Mouse (Mus musculus) kidney, embryonic 15.5 days (tissue): ENCODE data around the gene Olfr1022. TPM values are rescaled to one million over a fixed set of nuclear protein-coding genes. Genes with fewer than 3 reads are reported as not detected.

Experiments used
- ATAC-seq: fragments of 200-750 bp; cut with Nextera tagmentation; replicated peaks from 2 replicates; pipeline ENCODE4 v1.8.0; 2017; ENCODE audit warnings: moderate TSS enrichment; ENCODE audit not compliant: low FRiP score
- H3K27ac ChIP-seq: fragments of 300-500 bp; sonication (generic); 2 replicates; pipeline ENCODE4 v1.5.1; 2015; ENCODE audit warnings: mild to moderate bottlenecking, inconsistent platforms
- H3K27me3 ChIP-seq: fragments of 300-500 bp; sonication (generic); 2 replicates; pipeline ENCODE4 v1.6.1; 2015; ENCODE audit warnings: inconsistent platforms
- H3K36me3 ChIP-seq: fragments of 300-500 bp; sonication (generic); 2 replicates; pipeline ENCODE4 v1.6.1; 2015; ENCODE audit warnings: inconsistent platforms
- H3K4me1 ChIP-seq: fragments of 300-500 bp; sonication (generic); 2 replicates; pipeline ENCODE4 v1.6.1; 2015; ENCODE audit warnings: inconsistent platforms
- H3K4me2 ChIP-seq: fragments of 300-500 bp; sonication (generic); 2 replicates; pipeline ENCODE4 v1.6.1; 2015; ENCODE audit warnings: moderate library complexity, mild to moderate bottlenecking, inconsistent platforms
- H3K4me3 ChIP-seq: fragments of 300-500 bp; sonication (generic); replicated peaks from 2 replicates; pipeline ENCODE4 v1.5.1; 2015; ENCODE audit warnings: mild to moderate bottlenecking, inconsistent platforms
- H3K9ac ChIP-seq: fragments of 300-500 bp; sonication (generic); 2 replicates; pipeline ENCODE4 v1.6.1; 2015; ENCODE audit warnings: mild to moderate bottlenecking, inconsistent platforms
- H3K9me3 ChIP-seq: fragments of 300-500 bp; sonication (generic); replicated peaks from 2 replicates; pipeline ENCODE4 v1.6.1; 2016; ENCODE audit warnings: inconsistent platforms
- WGBS: fragments of 180-500 bp; shearing (Covaris S2); methylation state at CpG from one replicate; pipeline ENCODE4 v1.1.7; 2015; ENCODE audit warnings: mixed read lengths; 5-methylcytosine and 5-hydroxymethylcytosine counted together
- polyA plus RNA-seq: library from polyadenylated mRNA; unstranded; fragments of >200 nt; fragmentation: Nextera tagmentation; extraction: Ambion mirVana; gene quantifications from 2 replicates; pipeline ENCODE4 v1.2.1, GENCODE M21; 2015

Gene Olfr1022
- polyA plus RNA-seq: not detected in 2 replicates

- Histone ChIP-seq H3K4me2 (no peak within 1 kb of the TSS), H3K36me3 (no peaks in the 10 kb centered on the region), H3K27me3 (no peaks in the 10 kb centered on the region), H3K9ac (no peak within 1 kb of the TSS), H3K4me1 (no peaks in the 10 kb centered on the region), H3K27ac (no peak within 1 kb of the TSS), H3K4me3 (no peak within 1 kb of the TSS), H3K9me3 (no peaks in the 10 kb centered on the region)
- WGBS: 63% methylated on average over 2 of the region's 2 CpGs
- no peak for ATAC-seq
Measured at GRCm38 (mm10) chr2:85868294-85868693, at the start of gene Olfr1022. TSS of gene Olfr1022 (plus strand) at chr2:85868594.

- H3K9me3 ChIP-seq: no peaks in the 10 kb centered on the region
- H3K27me3 ChIP-seq: no peaks in the 10 kb centered on the region
Measured at GRCm38 (mm10) chr2:85845383-85845782, 23.0 kb upstream of the Olfr1022 start, which contains the start of gene Olfr1019. TSS of gene Olfr1019 (minus strand) at chr2:85845483.

GRCm38 (mm10) chr2:85846730-85847129 lies 21.7 kb upstream of the Olfr1022 start, which contains the start of gene Olfr1020:
TSS of gene Olfr1020 (plus strand) at chr2:85847030.
- Histone ChIP-seq H3K4me2 (no peak within 1 kb of the TSS), H3K27ac (no peak within 1 kb of the TSS), H3K36me3 (no peaks in the 10 kb centered on the region), H3K4me3 (no peak within 1 kb of the TSS), H3K9ac (no peak within 1 kb of the TSS), H3K9me3 (no peaks in the 10 kb centered on the region), H3K27me3 (no peaks in the 10 kb centered on the region), H3K4me1 (no peaks in the 10 kb centered on the region)
- no peak for ATAC-seq
- 82% methylated on average over 1 of the region's 1 CpGs for WGBS

More at GRCm38 (mm10) chr2:85845383-85845782, 23.0 kb upstream of the Olfr1022 start, which contains the start of gene Olfr1019:
- H3K36me3 ChIP-seq: no peaks in the 10 kb centered on the region
- no peaks in the 10 kb centered on the region for H3K4me1 ChIP-seq
- H3K4me2 ChIP-seq: no peak within 1 kb of the TSS
- H3K27ac ChIP-seq: no peak within 1 kb of the TSS
- H3K9ac ChIP-seq: no peak within 1 kb of the TSS
- no peak within 1 kb of the TSS for H3K4me3 ChIP-seq
- no peak for ATAC-seq

- Histone ChIP-seq H3K9me3 (no peaks in the 10 kb centered on the region), H3K27me3 (no peaks in the 10 kb centered on the region)
- ATAC-seq: no peak
Measured at GRCm38 (mm10) chr2:85885340-85885739, 16.9 kb downstream of the Olfr1022 start, which contains the start of gene Olfr1023. TSS of gene Olfr1023 (plus strand) at chr2:85885640.

GRCm38 (mm10) chr2:85904952-85905351 lies 36.6 kb downstream of the Olfr1022 start, which contains the start of gene Olfr1024:
TSS of gene Olfr1024 (minus strand) at chr2:85905052.
- H3K4me2 ChIP-seq: no peak within 1 kb of the TSS
- no peak within 1 kb of the TSS for H3K27ac ChIP-seq
- H3K36me3 ChIP-seq: no peaks in the 10 kb centered on the region
- ATAC-seq: no peak
- H3K9ac ChIP-seq: no peak within 1 kb of the TSS
- no peaks in the 10 kb centered on the region for H3K9me3 ChIP-seq
- 88% methylated on average over 3 of the region's 3 CpGs for WGBS
- H3K4me1 ChIP-seq: no peaks in the 10 kb centered on the region
- no peak within 1 kb of the TSS for H3K4me3 ChIP-seq
- no peaks in the 10 kb centered on the region for H3K27me3 ChIP-seq

More at GRCm38 (mm10) chr2:85885340-85885739, 16.9 kb downstream of the Olfr1022 start, which contains the start of gene Olfr1023:
- H3K4me3 ChIP-seq: no peak within 1 kb of the TSS
- no peak within 1 kb of the TSS for H3K27ac ChIP-seq
- H3K4me1 ChIP-seq: no peaks in the 10 kb centered on the region
- no peak within 1 kb of the TSS for H3K9ac ChIP-seq
- H3K36me3 ChIP-seq: no peaks in the 10 kb centered on the region
- no peak within 1 kb of the TSS for H3K4me2 ChIP-seq
- 84% methylated on average over 2 of the region's 2 CpGs for WGBS

DNA sequence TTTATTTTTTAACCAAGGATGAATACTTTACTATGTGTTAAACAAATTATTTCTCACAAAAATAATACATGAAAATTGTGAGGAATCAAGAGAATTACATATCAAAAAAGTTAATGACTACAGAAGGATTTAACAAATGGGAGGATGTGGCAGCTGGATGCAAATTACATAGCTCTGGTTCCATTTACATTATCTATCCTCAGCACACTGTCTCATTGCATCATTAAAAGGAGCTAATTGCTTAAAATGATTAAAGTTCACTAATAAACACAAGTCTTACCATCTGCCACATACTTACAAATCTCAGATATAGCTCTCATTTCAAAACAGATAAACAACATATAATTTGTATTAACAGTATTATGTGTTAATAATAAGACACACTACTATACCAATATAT lies 44.8 kb downstream of the Olfr1022 start:
- Histone ChIP-seq H3K4me2 (no peak overlapping the region), H3K4me1 (no peaks in the 10 kb centered on the region), H3K27me3 (no peaks in the 10 kb centered on the region), H3K9me3 (no peaks in the 10 kb centered on the region), H3K27ac (no peak overlapping the region), H3K36me3 (no peaks in the 10 kb centered on the region), H3K4me3 (no peak overlapping the region), H3K9ac (no peak overlapping the region)
- ATAC-seq: no peak

DNA sequence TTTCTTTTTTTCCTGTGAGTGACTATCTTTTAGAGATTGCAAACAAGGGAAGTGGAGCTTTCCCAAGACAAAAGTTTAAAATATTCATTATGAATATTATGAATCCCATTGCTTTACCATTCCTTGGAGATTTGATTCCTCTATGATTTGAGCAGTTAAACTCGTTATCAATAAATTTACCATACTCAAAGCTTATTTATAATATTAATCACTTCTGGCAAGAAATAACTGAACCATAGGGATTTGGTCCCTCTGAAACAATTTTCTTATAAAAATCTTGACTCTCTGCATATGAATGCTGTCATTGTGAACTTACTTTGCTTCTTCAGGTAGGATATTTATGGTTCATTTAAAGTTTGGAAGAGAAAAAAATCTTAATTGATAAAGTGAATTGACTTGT lies 46.5 kb downstream of the Olfr1022 start, which contains the start of gene Olfr1025-ps1:
Olfr1025-ps1 (plus strand) TSS at position 301 of the 400 bp plus-strand sequence.
- H3K27me3 ChIP-seq: no peaks in the 10 kb centered on the region
- H3K9ac ChIP-seq: no peak within 1 kb of the TSS
- no peak within 1 kb of the TSS for H3K4me2 ChIP-seq
- no peak within 1 kb of the TSS for H3K27ac ChIP-seq
- no peaks in the 10 kb centered on the region for H3K36me3 ChIP-seq
- no peak within 1 kb of the TSS for H3K4me3 ChIP-seq
- no peaks in the 10 kb centered on the region for H3K9me3 ChIP-seq
- ATAC-seq: no peak
- no peaks in the 10 kb centered on the region for H3K4me1 ChIP-seq
- WGBS: 52% methylated on average over 1 of the region's 1 CpGs

Other genes starting within 250 kb of the Olfr1022 start
- gene Olfr1002, start 217.9 kb upstream of the Olfr1022 start, polyA plus RNA-seq: not detected in 2 replicates
- gene Olfr154, start 204.1 kb upstream of the Olfr1022 start, polyA plus RNA-seq: not detected in 2 replicates
- not detected in 2 replicates for gene Olfr1006, start 189.8 kb upstream of the Olfr1022 start, polyA plus RNA-seq
- gene Olfr1008, start 179.2 kb upstream of the Olfr1022 start, polyA plus RNA-seq: not detected in 2 replicates
- gene Olfr1009, start 153.2 kb upstream of the Olfr1022 start, polyA plus RNA-seq: not detected in 2 replicates
- gene Olfr1012, start 105.8 kb upstream of the Olfr1022 start, polyA plus RNA-seq: not detected in 2 replicates
- gene Olfr1013, start 101.5 kb upstream of the Olfr1022 start, polyA plus RNA-seq: not detected in 2 replicates
- gene Olfr1014, start 95.9 kb upstream of the Olfr1022 start, polyA plus RNA-seq: not detected in 2 replicates
- not detected in 2 replicates for gene Olfr1015, start 86.6 kb upstream of the Olfr1022 start, polyA plus RNA-seq
- gene Olfr1016, start 66.0 kb upstream of the Olfr1022 start, polyA plus RNA-seq: not detected in 2 replicates
- gene Olfr1018, start 50.1 kb upstream of the Olfr1022 start, polyA plus RNA-seq: not detected in 2 replicates
- not detected in 2 replicates for gene Olfr1019, start 23.1 kb upstream of the Olfr1022 start, polyA plus RNA-seq
- gene Olfr1020, start 21.6 kb upstream of the Olfr1022 start, polyA plus RNA-seq: not detected in 2 replicates
- not detected in 2 replicates for gene Olfr1023, start 17.0 kb downstream of the Olfr1022 start, polyA plus RNA-seq
- gene Olfr1024, start 36.5 kb downstream of the Olfr1022 start, polyA plus RNA-seq: not detected in 2 replicates
- not detected in 2 replicates for gene Olfr1025-ps1, start 46.6 kb downstream of the Olfr1022 start, polyA plus RNA-seq
- gene Olfr1026, start 53.0 kb downstream of the Olfr1022 start, polyA plus RNA-seq: not detected in 2 replicates
- gene Olfr1028, start 81.8 kb downstream of the Olfr1022 start, polyA plus RNA-seq: not detected in 2 replicates
- not detected in 2 replicates for gene Olfr1029, start 105.3 kb downstream of the Olfr1022 start, polyA plus RNA-seq
- gene Olfr1030, start 110.7 kb downstream of the Olfr1022 start, polyA plus RNA-seq: not detected in 2 replicates
- not detected in 2 replicates for gene Olfr1031, start 121.7 kb downstream of the Olfr1022 start, polyA plus RNA-seq
- not detected in 2 replicates for gene Olfr1032, start 136.9 kb downstream of the Olfr1022 start, polyA plus RNA-seq
- gene Olfr1033, start 152.0 kb downstream of the Olfr1022 start, polyA plus RNA-seq: 4.0 and 4.9 TPM in 2 replicates
- 0.04 and 0.10 TPM in 2 replicates for gene Olfr1034, start 177.3 kb downstream of the Olfr1022 start, polyA plus RNA-seq
- not detected in 2 replicates for gene Olfr1036, start 205.4 kb downstream of the Olfr1022 start, polyA plus RNA-seq
- not detected in 2 replicates for gene Olfr1037, start 218.8 kb downstream of the Olfr1022 start, polyA plus RNA-seq